In genomic region chr3:87884708-87885251, GRCm38 (mm10) we compare ENCODE assay signal across 8 mouse cellular contexts. TPM values are rescaled to one million over a fixed set of nuclear protein-coding genes. Genes with fewer than 3 reads are reported as not detected.
A peak's percentile ranks its signal among the peaks of the same experiment; 100 is the strongest.
DNase-seq lines count a peak whose midpoint lies in the region; ATAC-seq and TF ChIP-seq lines count a peak whose summit lies in the region.

No protein-coding gene starts in this region.

- H3K27me3 ChIP-seq in intestine, postnatal 0 days (replicated peaks; ENCODE audit: control insufficient read depth, insufficient read depth, low read length) = no peaks in the 10 kb centered on the region

- H3K4me1 ChIP-seq in intestine, postnatal 0 days (replicated peaks; ENCODE audit: control insufficient read depth, insufficient read depth, low read length) = 0 out of 2 replicates have a peak, but pooled peaks cover 4% of the 10 kb centered on the region

- peak overlapping the region; percentile 84 for H3K4me3 ChIP-seq in intestine, postnatal 0 days (ENCODE audit: low read depth, low read length)

- peak; percentile 9; the same call in 1 of the 2 replicates for TF ChIP-seq CTCF in intestine, postnatal 0 days (IDR thresholded peaks at IDR 0.05; ENCODE audit: low read depth)

- peak; percentile 3; the same call in 1 of the 2 replicates for ATAC-seq in intestine, postnatal 0 days

- under 1% methylated on average over 28 of the region's 28 CpGs for WGBS in intestine, postnatal 0 days

- peaks cover 6% of the 10 kb centered on the region; the same call in 1 of the 2 replicates for H3K36me3 ChIP-seq in intestine, postnatal 0 days (ENCODE audit: control insufficient read depth, insufficient read depth)

- H3K27ac ChIP-seq in intestine, postnatal 0 days (ENCODE audit: low read depth, low read length) = peak overlapping the region; percentile 71

- no peaks in the 10 kb centered on the region for H3K9me3 ChIP-seq in intestine, postnatal 0 days (ENCODE audit: control insufficient read depth)

- peak overlapping the region; percentile 88 for H3K9ac ChIP-seq in intestine, postnatal 0 days (ENCODE audit: low read depth, low read length)

- peak overlapping the region; percentile 89 for H3K4me2 ChIP-seq in intestine, postnatal 0 days (replicated peaks; ENCODE audit: low read depth)

- DNase-seq in thymus, adult 18-20 months = peak; percentile 49 to 51
- no peak for DNase-seq in thymus, postnatal 25 days
- DNase-seq in cerebellum, postnatal 10 days = peak; percentile 68 to 69
- DNase-seq in frontal cortex, postnatal 36 days (ENCODE audit: low spot score in 2 of 2) = peak; percentile 26 to 33
- DNase-seq in liver = peak; percentile 56
- peak; percentile 12 to 19 for DNase-seq in natural killer cell, adult 2 months (ENCODE audit: low spot score in 2 of 2)
- DNase-seq in testis, postnatal 14 days (ENCODE audit: low spot score) = peak; percentile 71

RNA-seq across cellular contexts. Expression of gene Prcc, which starts 0.6 kb away (rescaled TPM):
- 7.9 and 8.0 TPM in 2 replicates for polyA plus RNA-seq in intestine, postnatal 0 days (2015; fragmentation: Nextera tagmentation; extraction: Ambion mirVana)

RNA-seq across cellular contexts. Expression of gene Hdgf, which starts 21.3 kb away (rescaled TPM):
- 93.8 and 107 TPM in 2 replicates for polyA plus RNA-seq in intestine, postnatal 0 days (2015; fragmentation: Nextera tagmentation; extraction: Ambion mirVana)

RNA-seq across cellular contexts. Expression of gene Mrpl24, which starts 34.5 kb away (rescaled TPM):
- 74.9 and 79.5 TPM in 2 replicates for polyA plus RNA-seq in intestine, postnatal 0 days (2015; fragmentation: Nextera tagmentation; extraction: Ambion mirVana)

RNA-seq across cellular contexts. Expression of gene Sh2d2a, which starts 38.2 kb away (rescaled TPM):
- polyA plus RNA-seq in intestine, postnatal 0 days (2015; fragmentation: Nextera tagmentation; extraction: Ambion mirVana) = 0.17 and 0.47 TPM in 2 replicates

RNA-seq across cellular contexts. Expression of gene Isg20l2, which starts 45.3 kb away (rescaled TPM):
- polyA plus RNA-seq in intestine, postnatal 0 days (2015; fragmentation: Nextera tagmentation; extraction: Ambion mirVana) = 13.9 and 14.1 TPM in 2 replicates
